Mouse (Mus musculus) heart, adult 2 months (tissue): ENCODE data around the gene BC049730. TPM values are rescaled to one million over a fixed set of nuclear protein-coding genes. Genes with fewer than 3 reads are reported as not detected.
"Not testable (repeated sequence)": the region's sequence is repeated elsewhere in the genome, so short reads cannot be mapped to it uniquely, and the experiment has no call there.

Experiments
- DNase-seq, 2 experiments: peaks; one replicate each; pipeline ENCODE4 v3.0.0; 2021
- H3K27ac ChIP-seq: fragments of 200-600 bp; 2 replicates; pipeline ENCODE4 v1.8.1; 2022
- H3K27me3 ChIP-seq: fragments of 200-500 bp; 2 replicates; pipeline ENCODE4 v1.6.1; 2012; ENCODE audit warnings: mild to moderate bottlenecking, low read length, inconsistent platforms, mixed read lengths; ENCODE audit not compliant: control insufficient read depth, insufficient read depth
- H3K36me3 ChIP-seq: fragments of 200-500 bp; 2 replicates; pipeline ENCODE4 v1.6.1; 2012; ENCODE audit warnings: low read length, inconsistent platforms; ENCODE audit not compliant: control insufficient read depth, insufficient read depth
- H3K4me1 ChIP-seq: fragments of 200-500 bp; 2 replicates; pipeline ENCODE4 v1.6.1; 2011; ENCODE audit warnings: low read length; ENCODE audit not compliant: control insufficient read depth, insufficient read depth
- H3K4me3 ChIP-seq: fragments of 200-600 bp; 2 replicates; pipeline ENCODE4 v1.8.1; 2022
- H3K79me2 ChIP-seq: fragments of 200-500 bp; replicated peaks from 2 replicates; pipeline ENCODE4 v1.6.1; 2012; ENCODE audit warnings: mild to moderate bottlenecking, inconsistent platforms, low read length, moderate library complexity, mixed read lengths; ENCODE audit not compliant: control insufficient read depth, insufficient read depth
- H3K9ac ChIP-seq: fragments of 200-500 bp; 2 replicates; pipeline ENCODE4 v1.6.1; 2012; ENCODE audit warnings: low read depth, mild to moderate bottlenecking, control low read depth, inconsistent platforms, low read length, mixed read lengths
- CTCF ChIP-seq: fragments of 200-600 bp; IDR thresholded peaks from 2 replicates; pipeline ENCODE4 v1.8.1; 2022; ENCODE audit warnings: antibody characterized with exemption, mild to moderate bottlenecking, moderate library complexity
- EP300 ChIP-seq: fragments of 200-500 bp; IDR thresholded peaks from 2 replicates; pipeline ENCODE4 v1.6.1; 2011; ENCODE audit warnings: low read depth, low read length, control low read depth; ENCODE audit not compliant: insufficient read depth
- POLR2A ChIP-seq: fragments of 200-500 bp; IDR thresholded peaks from 2 replicates; pipeline ENCODE4 v1.6.1; 2011; ENCODE audit warnings: mild to moderate bottlenecking, low read depth, low read length, control low read depth; ENCODE audit not compliant: insufficient read depth
- WGBS: fragments of 180-500 bp; shearing (Covaris S2); methylation state at CpG from one replicate; pipeline ENCODE4 v1.1.7; 2018; 5-methylcytosine and 5-hydroxymethylcytosine counted together
- intact Hi-C: fragments of 180-260 bp; cut with DNase I; formaldehyde crosslinking; loops from one replicate; pipeline ENCODE4 v1.15.1; 2025
- polyA plus RNA-seq: library from polyadenylated mRNA; depleted of rRNA; stranded (reverse); fragments of >200 nt; gene quantifications from 2 replicates; pipeline ENCODE4 v1.2.3, GENCODE M21; 2012
- total RNA-seq, 2 experiments: library from RNA; stranded (reverse); gene quantifications; 2 replicates each; pipeline ENCODE4 v1.2.3; 2021

BC049730 gene
- total and polyA plus RNA-seq, 3 experiments, result not detected

DNA sequence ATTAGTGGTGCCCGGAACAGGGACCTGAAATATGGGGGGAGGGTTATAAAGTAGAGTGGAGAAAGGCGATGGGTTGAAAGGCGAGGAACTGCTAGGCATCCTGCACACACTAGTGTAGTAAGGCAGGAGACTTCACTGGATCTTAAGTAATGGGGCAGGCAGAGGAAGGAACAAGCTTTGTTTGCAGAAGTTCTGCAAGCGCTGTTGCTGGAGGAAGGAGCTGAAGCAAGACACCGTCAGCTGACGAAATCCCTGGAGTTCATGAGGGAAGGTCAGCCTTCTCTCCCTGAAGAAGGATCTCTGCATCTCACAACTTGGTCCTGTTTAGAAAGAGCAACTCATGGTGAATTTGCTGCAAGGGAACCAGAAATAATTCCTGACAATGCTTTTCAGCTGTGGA, 6.0 kb downstream of the BC049730 start:
- 65% methylated on average over 6 of the region's 6 CpGs for WGBS
- Histone ChIP-seq H3K27ac (no peak overlapping the region), H3K4me3 (no peak overlapping the region), H3K36me3 (no peaks in the 10 kb centered on the region), H3K9ac (no peak overlapping the region), H3K4me1 (no peaks in the 10 kb centered on the region), H3K27me3 (0 out of 2 replicates have a peak, but pooled peaks cover 1% of the 10 kb centered on the region), H3K79me2 (no peaks in the 10 kb centered on the region)
- intact Hi-C loops, result no loop called here
- no peak for DNase-seq
- no peak for TF ChIP-seq EP300

DNA sequence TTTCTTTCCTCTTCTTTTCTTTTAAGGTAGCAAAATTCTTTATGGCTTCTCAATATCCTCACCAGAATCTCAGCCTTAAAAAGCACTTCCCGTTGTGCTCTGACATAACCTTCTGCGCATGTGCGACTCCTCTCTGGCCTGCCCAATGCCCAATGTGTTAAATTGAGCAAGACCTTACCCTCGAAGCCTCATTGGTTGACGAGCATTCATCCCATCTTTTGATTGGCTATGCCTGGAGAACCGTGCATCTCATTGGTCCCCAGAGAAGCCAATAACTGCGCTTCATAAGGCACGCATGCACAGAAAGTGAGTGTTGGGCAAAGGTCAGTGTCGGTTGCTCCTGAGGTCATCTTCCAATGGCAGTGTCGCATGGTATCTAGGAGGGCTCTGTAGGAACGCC, 17.8 kb downstream of the BC049730 start, which contains the start of gene Gm4763:
TSS of gene Gm4763 (minus strand) at position 101 of the 400 bp plus-strand sequence.
- H3K79me2 ChIP-seq, H3K4me3 ChIP-seq, H3K27me3 ChIP-seq, H3K36me3 ChIP-seq, intact Hi-C loops, H3K27ac ChIP-seq, H3K4me1 ChIP-seq, H3K9ac ChIP-seq, DNase-seq: not testable (repeated sequence)
- 83% methylated on average over 11 of the region's 11 CpGs for WGBS

DNA sequence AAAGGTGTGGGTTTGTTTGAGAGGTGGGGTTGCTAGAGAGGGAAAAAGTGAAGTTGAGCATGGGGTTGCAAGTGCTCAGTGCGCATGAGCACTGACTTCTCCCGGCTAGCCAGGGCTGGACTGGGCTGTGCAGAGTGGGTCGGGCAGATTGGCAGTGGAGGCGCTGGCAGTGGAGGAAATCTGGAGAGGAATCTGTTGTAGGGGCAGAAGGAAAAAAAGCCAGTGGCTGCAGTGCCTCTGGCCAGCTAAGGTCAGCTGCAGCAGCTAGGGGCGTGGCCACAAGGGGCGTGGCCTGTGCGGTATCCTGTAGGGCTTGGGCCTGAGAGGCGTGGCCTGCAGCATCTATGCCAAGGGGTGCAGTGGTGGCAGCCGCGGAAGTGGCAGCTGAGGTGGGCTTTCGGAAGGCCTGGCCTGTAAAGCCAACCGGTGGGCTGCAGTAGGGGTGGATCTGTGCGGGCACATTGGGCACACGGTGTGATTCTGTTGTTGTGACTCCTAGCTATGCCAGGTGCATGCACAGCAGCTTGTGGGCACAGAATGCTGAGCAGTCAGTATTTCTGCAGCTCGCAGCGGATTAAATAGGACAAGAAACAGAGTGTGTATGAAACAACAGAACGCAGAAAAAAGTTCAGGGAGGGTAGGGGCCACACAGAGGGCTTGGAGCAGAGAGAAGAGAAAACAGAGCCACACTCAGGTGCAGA, 27.1 kb downstream of the BC049730 start:
- TF ChIP-seq EP300, result no peak
- no peak for TF ChIP-seq CTCF
- TF ChIP-seq POLR2A, result no peak
- no peak overlapping the region for H3K27ac ChIP-seq
- H3K4me1 ChIP-seq, result no peaks in the 10 kb centered on the region
- intact Hi-C loops, result no loop called here
- 19% methylated on average over 17 of the region's 17 CpGs for WGBS
- H3K36me3 ChIP-seq, result no peaks in the 10 kb centered on the region
- H3K79me2 ChIP-seq, result no peaks in the 10 kb centered on the region
- H3K4me3 ChIP-seq, result no peak overlapping the region
- no peak for DNase-seq
- H3K27me3 ChIP-seq, result no peaks in the 10 kb centered on the region
- H3K9ac ChIP-seq, result no peak overlapping the region

GRCm38 (mm10) chr7:24750695-24751094, 41.7 kb downstream of the BC049730 start:
- WGBS, result 19% methylated on average over 4 of the region's 4 CpGs
- H3K79me2 ChIP-seq, result no peaks in the 10 kb centered on the region
- no peak overlapping the region for H3K27ac ChIP-seq
- TF ChIP-seq POLR2A, result no peak
- TF ChIP-seq CTCF, result no peak
- TF ChIP-seq EP300, result no peak
- intact Hi-C loops, result no loop called here
- H3K4me1 ChIP-seq, result no peaks in the 10 kb centered on the region
- H3K4me3 ChIP-seq, result no peak overlapping the region
- H3K27me3 ChIP-seq, result no peaks in the 10 kb centered on the region
- no peak overlapping the region for H3K9ac ChIP-seq
- no peaks in the 10 kb centered on the region for H3K36me3 ChIP-seq
- no peak for DNase-seq

- Histone ChIP-seq H3K79me2 (no peaks in the 10 kb centered on the region), H3K27ac (no peak overlapping the region), H3K36me3 (no peaks in the 10 kb centered on the region), H3K4me1 (no peaks in the 10 kb centered on the region), H3K27me3 (no peaks in the 10 kb centered on the region), H3K4me3 (no peak overlapping the region), H3K9ac (no peak overlapping the region)
- TF ChIP-seq POLR2A (no peak), EP300 (no peak), CTCF (no peak)
- DNase-seq, result no peak
- intact Hi-C loops, result no loop called here
- 74% methylated on average over 2 of the region's 2 CpGs for WGBS
These were observed 42.6 kb downstream of the BC049730 start for GRCm38 (mm10) chr7:24751610-24752009.

GRCm38 (mm10) chr7:24753476-24753875, 44.4 kb downstream of the BC049730 start:
- TF ChIP-seq POLR2A (no peak), CTCF (no peak), EP300 (no peak)
- Histone ChIP-seq H3K9ac (no peak overlapping the region), H3K27ac (no peak overlapping the region), H3K27me3 (no peaks in the 10 kb centered on the region), H3K36me3 (no peaks in the 10 kb centered on the region), H3K4me1 (no peaks in the 10 kb centered on the region), H3K4me3 (no peak overlapping the region), H3K79me2 (no peaks in the 10 kb centered on the region)
- WGBS, result 38% methylated on average over 5 of the region's 5 CpGs
- intact Hi-C loops, result no loop called here
- DNase-seq, result no peak
